Mouse (Mus musculus) neural tube, embryonic 11.5 days (tissue): ENCODE measurements around the gene Ddah1. TPM values are rescaled to one million over a fixed set of nuclear protein-coding genes. Genes with fewer than 3 reads are reported as not detected.

ENCODE experiments used
- ATAC-seq: fragments of 200-750 bp; cut with Nextera tagmentation; 2 replicates; pipeline ENCODE4 v1.8.0; 2017; ENCODE audit warnings: moderate number of reproducible peaks, mild to moderate bottlenecking, moderate TSS enrichment, moderate library complexity; ENCODE audit not compliant: insufficient read depth, low FRiP score, low TSS enrichment
- DNase-seq: peaks from one replicate; pipeline ENCODE4 v3.0.0-alpha.2; 2015; ENCODE audit warnings: low spot score
- H3K27ac ChIP-seq: fragments of 300-500 bp; sonication (generic); 2 replicates; pipeline ENCODE4 v1.5.1; 2014; ENCODE audit warnings: low read depth, mild to moderate bottlenecking, low read length
- H3K27me3 ChIP-seq: fragments of 300-500 bp; sonication (generic); 2 replicates; pipeline ENCODE4 v1.6.1; 2014; ENCODE audit warnings: mild to moderate bottlenecking, low read length, mixed read lengths; ENCODE audit not compliant: control insufficient read depth, insufficient read depth
- H3K36me3 ChIP-seq: fragments of 300-500 bp; sonication (generic); 2 replicates; pipeline ENCODE4 v1.6.1; 2014; ENCODE audit warnings: mild to moderate bottlenecking, low read length, moderate library complexity, mixed read lengths; ENCODE audit not compliant: control insufficient read depth, insufficient read depth
- H3K4me1 ChIP-seq: fragments of 300-500 bp; sonication (generic); 2 replicates; pipeline ENCODE4 v1.6.1; 2014; ENCODE audit warnings: low read length, mixed read lengths; ENCODE audit not compliant: control insufficient read depth, insufficient read depth
- H3K4me2 ChIP-seq: fragments of 300-500 bp; sonication (generic); 2 replicates; pipeline ENCODE4 v1.6.1; 2014; ENCODE audit warnings: low read depth, mild to moderate bottlenecking, moderate library complexity
- H3K4me3 ChIP-seq: fragments of 300-500 bp; sonication (generic); 2 replicates; pipeline ENCODE4 v1.5.1; 2014; ENCODE audit warnings: low read depth, low read length
- H3K9ac ChIP-seq: fragments of 300-500 bp; sonication (generic); 2 replicates; pipeline ENCODE4 v1.6.1; 2014; ENCODE audit warnings: mild to moderate bottlenecking, low read length
- H3K9me3 ChIP-seq: fragments of 300-500 bp; sonication (generic); 2 replicates; pipeline ENCODE4 v1.6.1; 2016; ENCODE audit warnings: low read length; ENCODE audit not compliant: control insufficient read depth
- WGBS: fragments of 180-500 bp; shearing (Covaris S2); extraction: QIAGEN DNeasy Blood & Tissue Kit; methylation state at CpG from one replicate; pipeline ENCODE4 v1.1.7; 2014; 5-methylcytosine and 5-hydroxymethylcytosine counted together
- polyA plus RNA-seq: library from polyadenylated mRNA; unstranded; fragments of >200 nt; fragmentation: Nextera tagmentation; extraction: Ambion mirVana; gene quantifications from 2 replicates; pipeline ENCODE4 v1.2.1, GENCODE M21; 2014

Ddah1 gene
- polyA plus RNA-seq, 1 experiment from 2014 or later = 43.5 TPM

GRCm38 (mm10) chr3:145922971-145923370, 164.5 kb downstream of the Ddah1 start:
- no peaks in the 10 kb centered on the region for H3K9me3 ChIP-seq
- H3K36me3 ChIP-seq = no peaks in the 10 kb centered on the region
- H3K27me3 ChIP-seq = no peaks in the 10 kb centered on the region
- H3K27ac ChIP-seq = no peak overlapping the region
- WGBS = 78% methylated on average over 3 of the region's 3 CpGs
- no peak overlapping the region for H3K4me3 ChIP-seq
- H3K4me2 ChIP-seq = no peak overlapping the region
- no peak overlapping the region for H3K9ac ChIP-seq
- ATAC-seq (no peak), DNase-seq (no peak)
- H3K4me1 ChIP-seq = peaks cover 6% of the 10 kb centered on the region

- WGBS = under 1% methylated on average over 56 of the region's 58 CpGs
- H3K4me1 ChIP-seq = peaks cover 6% of the 10 kb centered on the region
- ATAC-seq (peak; percentile 100), DNase-seq (peak; percentile 99)
- H3K4me2 ChIP-seq = peak overlapping the region; percentile 57
- peak overlapping the region; percentile 72 for H3K27ac ChIP-seq
- H3K27me3 ChIP-seq = no peaks in the 10 kb centered on the region
- H3K36me3 ChIP-seq = no peaks in the 10 kb centered on the region
- H3K9ac ChIP-seq = peak overlapping the region; percentile 71
- H3K9me3 ChIP-seq = no peaks in the 10 kb centered on the region
- H3K4me3 ChIP-seq = peak overlapping the region; percentile 68
Observed at GRCm38 (mm10) chr3:145923874-145924577, 165.6 kb downstream of the Ddah1 start.

- H3K9me3 ChIP-seq = no peaks in the 10 kb centered on the region
- no peaks in the 10 kb centered on the region for H3K36me3 ChIP-seq
- DNase-seq (no peak), ATAC-seq (peak; percentile 9; the same call in 1 of the 2 replicates)
- peaks cover 6% of the 10 kb centered on the region for H3K4me1 ChIP-seq
- no peaks in the 10 kb centered on the region for H3K27me3 ChIP-seq
- peak overlapping the region; percentile 72 for H3K27ac ChIP-seq
- WGBS = 4% methylated on average over 39 of the region's 39 CpGs
- H3K9ac ChIP-seq = peak overlapping the region; percentile 71
- peak overlapping the region; percentile 57 for H3K4me2 ChIP-seq
- peak overlapping the region; percentile 68 for H3K4me3 ChIP-seq
Observed at GRCm38 (mm10) chr3:145924649-145925337, 166.3 kb downstream of the Ddah1 start.

GRCm38 (mm10) chr3:145925506-145925905, 167.0 kb downstream of the Ddah1 start:
- no peaks in the 10 kb centered on the region for H3K36me3 ChIP-seq
- ATAC-seq (no peak), DNase-seq (no peak)
- H3K9ac ChIP-seq = no peak overlapping the region
- peak overlapping the region; percentile 68 for H3K4me3 ChIP-seq
- no peaks in the 10 kb centered on the region for H3K27me3 ChIP-seq
- no peak overlapping the region for H3K27ac ChIP-seq
- no peaks in the 10 kb centered on the region for H3K9me3 ChIP-seq
- H3K4me2 ChIP-seq = peak overlapping the region; percentile 57
- WGBS = 79% methylated on average over 5 of the region's 5 CpGs
- peaks cover 6% of the 10 kb centered on the region for H3K4me1 ChIP-seq

- Histone ChIP-seq H3K4me1 (peaks cover 6% of the 10 kb centered on the region), H3K27me3 (no peaks in the 10 kb centered on the region), H3K27ac (no peak overlapping the region), H3K9me3 (no peaks in the 10 kb centered on the region), H3K4me2 (no peak overlapping the region), H3K36me3 (peaks cover 5% of the 10 kb centered on the region), H3K4me3 (no peak overlapping the region), H3K9ac (no peak overlapping the region)
- 70% methylated on average over 7 of the region's 7 CpGs for WGBS
- no peak for ATAC-seq
- DNase-seq = no peak
Observed at GRCm38 (mm10) chr3:145929525-145930400, 171.3 kb downstream of the Ddah1 start.

GRCm38 (mm10) chr3:145933845-145934244, 175.4 kb downstream of the Ddah1 start:
- Histone ChIP-seq H3K4me2 (no peak overlapping the region), H3K36me3 (peaks cover 5% of the 10 kb centered on the region), H3K4me3 (no peak overlapping the region), H3K27ac (no peak overlapping the region), H3K27me3 (no peaks in the 10 kb centered on the region), H3K9me3 (no peaks in the 10 kb centered on the region), H3K4me1 (peaks cover 2% of the 10 kb centered on the region; the same call in 1 of the 2 replicates), H3K9ac (no peak overlapping the region)
- WGBS = 88% methylated on average over 9 of the region's 9 CpGs
- no peak for DNase-seq
- ATAC-seq = no peak

- 1% methylated on average over 58 of the region's 70 CpGs for WGBS
- Histone ChIP-seq H3K4me2 (peak within 1 kb of the TSS; percentile 50), H3K36me3 (peaks cover 5% of the 10 kb centered on the region), H3K4me3 (peak within 1 kb of the TSS; percentile 98), H3K27ac (0 out of 2 replicates have a peak within 1 kb of the TSS, but pooled peaks have one; percentile 54), H3K4me1 (peaks cover 8% of the 10 kb centered on the region), H3K9me3 (no peaks in the 10 kb centered on the region), H3K27me3 (no peaks in the 10 kb centered on the region), H3K9ac (peak within 1 kb of the TSS; percentile 86)
- ATAC-seq = peak; percentile 95
- DNase-seq = peak; percentile 96
Observed at GRCm38 (mm10) chr3:145937505-145938404, 179.3 kb downstream of the Ddah1 start, which contains the start of gene 2410004B18Rik. Gene 2410004B18Rik (plus strand): TSS chr3:145938014.
